Mouse (Mus musculus) gastrocnemius, postnatal 14 days (tissue): Measurements from ENCODE around the gene Ppan. TPM values are rescaled to one million over a fixed set of nuclear protein-coding genes. Genes with fewer than 3 reads are reported as not detected.

Experiments used
- DNase-seq: peaks from one replicate; pipeline ENCODE4 v3.0.0; 2021; ENCODE audit warnings: mixed read lengths
- intact Hi-C: fragments of 180-260 bp; cut with DNase I; formaldehyde crosslinking; loops from one replicate; pipeline ENCODE4 v1.15.1; 2025; ENCODE audit warnings: low total_unique reads
- long read RNA-seq, 2 experiments: library from polyadenylated mRNA; stranded (forward); transcript quantifications; one replicate each; pipeline ENCODE4 v2.0.0; 2021
- total RNA-seq, 2 experiments: library from RNA; stranded (reverse); gene quantifications; 2 replicates each; pipeline ENCODE4 v1.2.3; 2021

Ppan gene
- total RNA-seq = 10 to 100 TPM in 1 of 2 experiments, 1 to 10 TPM in 1; 9.7 to 11.9 TPM
- long read RNA-seq, experiment 1, transcript Ppan-201 (11 exons, 1,670 nt) = major isoform, 11 of 14 reads
- long read RNA-seq, experiment 1, partial matches to known transcripts = 1 of 14 reads
- long read RNA-seq, experiment 1, other reads (novel, unspliced or antisense) = 1 of 14 reads
- long read RNA-seq, experiment 2, transcript Ppan-201 (11 exons, 1,670 nt) = major isoform, 9 of 13 reads
- long read RNA-seq, experiment 2, partial matches to known transcripts = 3 of 13 reads
- long read RNA-seq, experiment 2, other reads (novel, unspliced or antisense) = 1 of 13 reads

- DNase-seq = peak; percentile 95
- intact Hi-C loops = no loop called here
Measured at GRCm38 (mm10) chr9:20887704-20888385, at the start of gene Ppan. Gene Ppan, plus strand, starts transcription at chr9:20888175.

GRCm38 (mm10) chr9:20838931-20839330 is 49.0 kb upstream of the Ppan start:
- intact Hi-C loops = no loop called here

DNA sequence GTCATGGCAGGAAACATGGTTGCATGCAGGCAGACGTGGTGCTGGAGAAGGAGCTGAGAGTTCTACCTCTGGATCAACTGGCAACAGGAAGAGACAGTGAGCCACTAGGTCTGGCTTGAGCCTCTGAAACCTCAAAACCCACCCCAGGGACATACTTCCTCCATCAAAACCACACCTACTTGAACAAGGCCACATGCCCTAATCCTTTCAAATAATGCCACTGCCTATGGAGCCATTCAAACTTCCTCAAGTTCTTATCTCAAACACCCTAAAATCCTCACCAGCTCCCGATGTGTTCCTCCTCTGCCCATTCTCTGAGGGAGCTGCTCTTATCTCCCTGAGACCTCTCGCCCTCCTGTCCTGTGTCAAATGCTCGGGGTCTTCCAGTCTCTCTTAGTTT is 45.8 kb upstream of the Ppan start:
- no peak for DNase-seq
- intact Hi-C loops = no loop called here

More at GRCm38 (mm10) chr9:20838931-20839330, 49.0 kb upstream of the Ppan start:
- no peak for DNase-seq

DNA sequence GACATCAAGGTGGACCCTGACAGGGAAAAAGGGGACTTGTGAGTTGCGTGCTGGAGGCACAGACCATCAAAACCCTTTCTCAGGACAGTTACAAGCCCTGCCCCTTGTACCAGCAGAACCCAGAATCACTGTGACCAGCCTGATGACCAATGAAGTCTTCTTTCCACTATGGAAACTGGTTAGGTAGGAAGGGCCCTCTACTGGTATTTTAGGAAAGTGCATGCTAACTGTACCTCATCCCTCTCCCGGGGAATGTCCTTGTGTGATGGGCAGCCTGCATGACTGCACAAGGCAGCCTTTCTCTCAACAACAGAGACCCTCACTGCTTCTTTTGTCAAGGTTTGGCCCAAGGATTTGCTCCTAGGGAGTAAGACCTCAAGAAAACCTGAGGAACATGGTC is 45.3 kb upstream of the Ppan start:
- no peak for DNase-seq
- intact Hi-C loops = no loop called here

GRCm38 (mm10) chr9:20850179-20850578 is 37.8 kb upstream of the Ppan start:
- DNase-seq = no peak
- intact Hi-C loops = no loop called here

DNA sequence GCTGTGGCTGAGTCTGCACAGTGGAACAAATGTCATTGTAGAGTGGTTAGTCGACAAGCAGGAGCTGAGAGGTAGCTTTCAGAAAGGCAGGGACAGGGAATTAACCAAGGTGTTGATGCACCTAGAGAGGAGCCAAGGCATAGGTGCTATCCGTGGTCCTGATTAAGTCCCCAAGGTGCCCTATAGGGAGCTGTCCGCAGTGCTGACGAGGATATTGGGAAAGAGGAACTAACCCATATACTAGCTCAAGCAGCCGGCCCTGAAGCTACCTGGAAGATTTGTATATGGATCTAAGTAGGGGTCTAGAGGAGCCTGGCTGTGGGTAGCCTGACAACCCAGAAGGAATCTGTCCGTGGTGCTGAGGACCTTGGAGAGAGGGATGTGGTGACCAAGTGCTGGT is 30.8 kb upstream of the Ppan start:
- DNase-seq = no peak
- intact Hi-C loops = no loop called here

DNA sequence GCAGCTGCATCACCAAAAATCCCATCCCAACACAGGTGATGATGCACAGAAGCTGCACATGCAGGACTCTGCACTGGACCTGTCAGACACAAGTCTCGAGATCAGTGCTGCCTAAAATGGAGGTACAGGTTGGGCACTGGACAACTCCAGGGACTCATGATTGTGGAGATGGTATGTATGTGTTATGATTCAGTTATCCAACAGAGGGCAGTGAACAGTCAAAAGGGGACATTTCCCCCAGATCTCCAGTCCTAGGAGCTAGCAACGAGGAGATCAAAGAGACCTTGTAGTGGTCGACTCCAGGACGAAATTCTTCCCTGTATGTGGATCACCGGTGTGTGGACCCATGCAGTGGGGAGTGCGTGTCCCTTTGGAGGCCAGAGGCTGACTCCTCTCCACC is 28.0 kb upstream of the Ppan start:
- DNase-seq = no peak
- intact Hi-C loops = no loop called here

DNA sequence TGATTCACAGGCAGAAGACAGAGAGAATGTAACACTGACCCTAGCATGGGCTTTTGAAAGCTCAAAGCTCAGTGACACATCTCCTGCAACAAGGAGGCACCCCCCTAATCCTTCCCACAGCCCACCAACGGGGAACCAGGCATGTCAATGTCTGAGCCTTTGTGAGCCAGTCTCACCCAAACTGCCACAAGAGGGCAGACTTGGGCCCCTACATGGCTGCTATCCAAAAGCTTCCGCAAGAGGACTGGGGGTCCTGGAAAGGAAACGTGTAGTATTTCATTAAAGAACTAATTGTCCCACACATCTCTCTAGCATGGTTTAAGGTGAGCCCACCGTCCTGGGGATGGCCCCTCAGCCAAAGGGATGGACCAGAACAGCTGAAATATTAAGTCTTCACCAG is 26.2 kb upstream of the Ppan start:
- intact Hi-C loops = no loop called here
- peak; percentile 21 for DNase-seq

DNA sequence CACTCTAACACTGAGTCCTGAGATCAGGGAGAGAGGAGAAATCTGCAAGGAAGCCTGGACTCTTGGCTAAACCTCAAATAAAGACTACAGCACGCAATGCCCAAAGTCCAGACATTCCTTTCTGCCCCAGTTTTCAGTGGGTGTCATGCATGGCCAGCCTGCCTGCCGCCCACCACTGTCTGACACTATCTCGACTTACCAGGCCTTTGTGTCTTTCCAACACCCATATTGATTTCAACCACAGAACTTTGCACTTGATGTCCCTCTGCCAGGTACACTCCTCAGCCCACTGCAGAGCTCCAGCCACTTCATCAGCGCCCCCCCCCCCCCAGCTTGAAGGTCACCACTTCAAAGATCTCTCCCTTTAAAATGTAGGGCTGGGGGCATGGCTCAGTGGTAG is 25.8 kb upstream of the Ppan start:
- DNase-seq = no peak
- intact Hi-C loops = no loop called here

- intact Hi-C loops = no loop called here
- no peak for DNase-seq
Measured at GRCm38 (mm10) chr9:20866879-20867278, 21.1 kb upstream of the Ppan start.

- peak; percentile 54 for DNase-seq
- intact Hi-C loops = no loop called here
Measured at GRCm38 (mm10) chr9:20868448-20869001, 19.4 kb upstream of the Ppan start, which contains the start of gene A230050P20Rik. Gene A230050P20Rik, plus strand, starts transcription at chr9:20868642.

DNA sequence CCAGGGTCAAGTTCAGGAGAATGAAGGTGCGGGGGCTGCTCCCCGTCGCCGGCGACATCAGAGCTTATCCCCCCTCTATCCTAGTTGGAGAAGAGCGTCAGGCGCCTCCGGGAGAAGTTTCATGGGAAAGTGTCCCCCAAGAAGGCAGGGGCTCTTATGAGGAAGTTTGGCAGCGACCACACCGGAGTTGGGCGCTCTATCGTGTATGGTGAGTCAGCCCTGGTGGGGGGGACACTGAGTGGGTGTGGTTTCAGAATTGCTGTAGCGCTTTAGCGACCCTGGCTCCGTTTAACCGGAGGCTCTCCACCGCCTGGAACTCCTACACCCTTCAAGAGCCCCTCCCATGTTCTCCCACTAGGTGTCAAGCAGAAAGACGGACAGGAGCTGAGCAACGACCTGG is 18.7 kb upstream of the Ppan start:
- intact Hi-C loops = no loop called here
- DNase-seq = peak; percentile 32

- intact Hi-C loops = no loop called here
- no peak for DNase-seq
Measured at GRCm38 (mm10) chr9:20870211-20871173, 17.5 kb upstream of the Ppan start.

DNA sequence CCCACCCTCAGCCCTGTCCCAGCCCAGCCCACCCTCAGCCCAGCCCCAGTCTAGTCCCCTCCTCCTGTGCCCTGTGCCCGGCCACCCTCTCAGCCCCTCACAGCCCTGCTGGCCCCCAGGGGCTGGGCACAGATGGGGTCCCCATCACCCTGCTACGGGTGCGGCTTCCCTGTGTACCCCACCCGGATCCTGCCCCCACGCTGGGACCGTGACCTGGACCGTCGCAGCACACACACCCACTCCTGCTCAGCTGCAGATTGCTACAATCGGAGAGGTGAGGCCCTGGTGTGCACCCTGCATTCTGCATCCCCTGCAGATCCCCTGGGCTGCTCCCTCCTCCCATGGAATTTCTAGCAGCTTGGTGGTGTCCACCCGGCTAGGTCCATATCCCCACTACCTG is 15.0 kb upstream of the Ppan start:
- intact Hi-C loops = no loop called here
- no peak for DNase-seq

DNA sequence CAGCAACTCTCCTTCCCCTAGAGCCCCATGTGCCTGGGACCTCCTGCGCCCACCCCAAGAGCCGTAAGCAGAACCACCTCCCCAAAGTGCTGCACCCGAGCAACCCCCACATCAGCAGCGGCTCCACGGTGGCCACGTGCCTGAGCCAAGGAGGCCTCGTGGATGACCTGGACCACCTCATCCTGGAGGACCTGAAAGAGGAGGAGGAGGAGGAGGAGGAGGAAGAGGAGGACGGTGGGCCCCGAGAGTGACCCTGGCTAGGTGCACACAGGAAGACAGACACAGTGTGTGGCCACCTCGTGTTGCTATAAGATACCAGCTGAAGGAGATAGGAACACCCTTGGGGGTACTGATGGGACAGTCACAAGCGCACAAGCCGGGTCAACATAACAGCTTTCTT is 14.5 kb upstream of the Ppan start:
- intact Hi-C loops = no loop called here
- no peak for DNase-seq

- intact Hi-C loops = no loop called here
- DNase-seq = no peak
Measured at GRCm38 (mm10) chr9:20875021-20875790, 12.8 kb upstream of the Ppan start.

DNA sequence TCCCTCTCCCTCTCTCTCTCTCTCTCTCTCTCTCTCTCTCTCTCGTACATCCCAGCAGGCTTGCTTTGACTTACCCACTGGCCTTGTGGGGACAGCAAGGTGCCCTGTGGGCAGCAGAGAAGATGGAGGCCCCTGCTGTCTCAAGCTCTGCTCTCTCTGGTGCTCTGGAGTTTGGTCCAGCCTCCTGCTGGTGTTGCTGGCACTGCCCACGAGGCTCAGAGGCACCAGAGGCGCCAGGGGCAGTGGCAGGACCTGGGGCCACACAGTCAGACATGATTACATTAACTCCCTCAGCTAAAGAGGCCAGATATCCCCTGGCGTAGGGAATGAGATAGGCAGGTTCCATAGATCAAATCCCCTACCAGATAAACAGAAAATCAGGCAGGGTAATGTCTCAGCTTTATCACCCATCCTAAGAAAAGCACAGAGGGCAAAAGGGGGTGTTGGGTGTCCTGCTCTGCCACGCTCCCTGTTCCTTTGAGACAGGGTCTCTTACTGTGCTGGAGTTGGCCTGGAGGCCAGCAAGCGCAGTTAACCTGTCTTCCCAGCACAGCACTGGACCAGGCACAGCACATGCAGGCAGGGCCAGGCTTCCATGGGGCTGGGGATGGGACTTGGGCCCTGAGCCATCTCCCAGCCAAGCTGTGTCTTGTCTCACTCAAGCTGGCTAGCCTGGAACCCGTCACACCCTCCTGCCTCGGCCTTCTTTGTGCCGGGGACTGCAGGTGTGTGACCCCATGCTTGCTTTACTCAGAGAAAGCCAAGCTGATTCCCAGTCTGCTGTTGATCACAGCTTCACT is 11.5 kb upstream of the Ppan start:
- no peak for DNase-seq
- intact Hi-C loops = no loop called here
